Mouse (Mus musculus) heart, postnatal 25 days (tissue): ENCODE measurements around the gene Eif2s1. TPM values are rescaled to one million over a fixed set of nuclear protein-coding genes. Genes with fewer than 3 reads are reported as not detected.
"Not testable (repeated sequence)": the region's sequence is repeated elsewhere in the genome, so short reads cannot be mapped to it uniquely, and the experiment has no call there.

Experiments used
- DNase-seq: peaks from one replicate; pipeline ENCODE4 v3.0.0; 2022; ENCODE audit warnings: low spot score
- intact Hi-C: fragments of 180-260 bp; cut with DNase I; formaldehyde crosslinking; loops from one replicate; pipeline ENCODE4 v1.15.1; 2025
- total RNA-seq, 2 experiments: library from RNA; stranded (reverse); gene quantifications; 2 replicates each; pipeline ENCODE4 v1.2.3; 2021

Eif2s1 gene
- total RNA-seq, 2 experiments from 2014 or later = 52.2 to 56.2 TPM

DNA sequence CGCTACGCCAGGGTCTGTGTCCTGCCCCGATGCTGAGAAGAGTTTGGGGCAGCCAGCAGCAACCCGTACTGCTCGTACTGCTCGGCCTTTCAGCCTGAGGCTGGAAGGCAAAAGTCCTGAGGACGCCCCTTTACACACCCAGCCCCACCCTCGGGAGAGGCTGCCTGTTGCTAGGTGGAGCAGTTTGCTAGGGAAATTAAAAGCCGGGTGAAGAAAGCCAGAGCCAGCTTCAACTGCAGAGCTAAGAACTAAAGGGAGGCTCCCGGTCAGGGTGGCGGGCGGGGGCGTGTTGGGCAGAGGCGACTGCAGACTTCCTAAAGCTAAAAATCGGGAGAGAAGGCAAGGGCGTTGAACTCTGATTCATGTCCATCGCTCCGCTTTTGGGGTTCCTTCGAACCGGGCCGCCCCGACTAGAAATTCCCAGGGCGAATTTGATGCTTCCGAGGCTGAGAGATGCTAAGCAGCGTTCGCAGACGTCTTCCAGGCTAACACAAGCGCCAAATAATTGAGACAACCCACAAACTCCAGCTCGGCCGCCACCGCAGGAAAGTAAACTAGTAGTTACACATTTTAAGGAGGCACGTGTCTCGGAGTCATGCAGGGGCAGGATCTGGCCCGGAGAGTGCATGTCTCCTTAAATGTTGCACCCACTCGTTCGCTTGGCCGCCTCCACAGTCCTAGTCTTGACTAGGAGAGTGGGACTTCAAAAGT, 50.2 kb downstream of the Eif2s1 start:
- DNase-seq = peak; percentile 23
- intact Hi-C loops = no loop called here

DNA sequence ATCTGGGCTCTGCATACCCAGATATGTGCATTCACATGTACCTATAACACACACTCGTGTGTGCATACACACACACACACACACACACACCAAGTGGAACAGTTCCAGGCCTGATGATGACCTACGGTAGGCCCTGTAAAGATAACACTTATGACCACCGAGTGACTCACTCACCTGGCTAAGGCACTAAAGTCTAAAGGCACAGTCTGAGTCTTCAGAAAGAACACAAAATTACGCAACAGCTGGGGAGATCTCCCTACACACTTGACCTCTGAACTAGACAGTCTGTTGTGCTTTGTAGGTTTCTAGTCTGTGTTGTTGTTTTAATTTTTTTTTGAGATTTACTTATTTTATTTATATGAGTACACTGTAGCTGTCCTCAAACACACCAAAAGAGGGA, 52.8 kb downstream of the Eif2s1 start:
- intact Hi-C loops = no loop called here
- DNase-seq = no peak

DNA sequence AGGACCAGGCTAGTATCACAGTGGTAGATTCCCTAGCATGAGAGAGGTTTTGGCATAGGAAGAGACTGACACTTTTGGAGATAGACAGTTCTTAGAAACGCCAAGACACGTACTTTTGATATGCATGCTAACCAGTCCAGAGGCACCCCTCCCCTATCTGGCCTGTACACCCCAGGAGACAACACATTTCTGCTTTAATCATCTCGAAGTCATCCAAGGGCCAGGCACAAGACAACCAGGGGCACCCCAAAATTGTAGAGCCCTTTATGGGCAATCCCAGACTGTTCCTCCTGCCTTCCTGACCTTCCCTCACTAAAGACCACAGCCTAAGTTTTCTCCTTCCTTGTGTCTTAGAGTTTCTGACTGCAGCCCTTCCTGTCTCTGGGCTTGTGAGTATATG, 53.9 kb downstream of the Eif2s1 start:
- DNase-seq = no peak
- intact Hi-C loops = no loop called here

DNA sequence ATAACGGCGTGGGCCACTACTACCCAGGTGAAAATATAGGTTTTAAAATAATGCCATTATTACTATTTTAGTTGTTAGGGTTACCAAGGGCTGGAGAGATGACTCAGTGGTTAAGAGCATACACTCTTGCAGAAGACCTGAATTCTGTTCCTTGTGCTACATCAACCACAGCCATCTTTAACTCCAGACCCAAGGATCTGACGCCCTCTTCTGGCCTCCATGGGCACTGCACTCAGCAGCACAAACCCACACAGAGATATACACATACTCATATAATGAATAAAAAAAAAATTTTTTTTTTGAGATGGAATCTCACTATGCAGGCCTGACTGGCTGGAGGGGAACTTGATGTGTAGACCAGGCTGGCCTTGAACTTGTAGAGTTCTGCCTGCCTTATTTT, 54.7 kb downstream of the Eif2s1 start:
- DNase-seq = no peak
- intact Hi-C loops = no loop called here

DNA sequence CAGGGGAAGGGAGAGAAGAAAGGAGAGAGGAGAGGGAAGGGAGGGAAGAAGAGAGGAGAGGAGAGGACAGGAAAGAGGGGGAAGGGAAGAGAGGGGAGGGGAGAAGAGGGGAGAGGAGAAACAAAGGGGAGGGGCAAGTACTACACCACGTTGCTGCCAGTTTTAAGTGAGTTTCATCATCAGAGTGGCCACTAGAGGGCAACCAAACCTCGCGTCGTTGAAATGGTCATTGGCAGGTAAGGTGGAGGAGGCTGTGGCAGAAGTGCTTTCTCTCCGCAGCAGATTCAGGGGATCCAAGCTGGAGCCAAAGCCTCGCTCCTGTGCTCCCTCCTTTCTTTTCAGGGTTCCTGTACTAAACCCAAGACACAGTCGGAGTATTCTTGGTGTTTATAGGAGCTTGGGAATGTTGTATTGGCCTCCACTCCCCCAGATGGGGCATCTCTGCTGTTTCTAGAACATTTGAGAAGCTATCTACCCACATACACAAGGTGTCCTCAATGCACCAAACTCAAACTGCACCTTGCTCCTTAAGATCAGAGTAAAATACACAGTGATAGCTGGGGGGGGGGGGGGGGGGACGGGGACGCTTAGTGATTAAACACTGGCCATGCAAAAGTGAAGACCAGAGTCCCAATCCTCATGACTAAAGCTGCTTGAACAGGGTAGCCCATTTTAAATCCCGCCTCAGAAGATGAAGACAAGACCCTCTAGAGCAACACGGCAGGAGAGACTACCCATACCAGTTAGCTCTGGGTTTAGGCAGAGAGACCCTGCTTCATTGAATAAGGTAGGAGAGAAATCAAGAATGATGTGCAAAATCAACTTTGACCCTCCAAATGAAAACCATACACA, 56.8 kb downstream of the Eif2s1 start:
- peak; percentile 40 for DNase-seq
- intact Hi-C loops = loop anchor here (1.0 kb wide), 1 partner anchor 179 kb away; no protein-coding TSS in a partner anchor

DNA sequence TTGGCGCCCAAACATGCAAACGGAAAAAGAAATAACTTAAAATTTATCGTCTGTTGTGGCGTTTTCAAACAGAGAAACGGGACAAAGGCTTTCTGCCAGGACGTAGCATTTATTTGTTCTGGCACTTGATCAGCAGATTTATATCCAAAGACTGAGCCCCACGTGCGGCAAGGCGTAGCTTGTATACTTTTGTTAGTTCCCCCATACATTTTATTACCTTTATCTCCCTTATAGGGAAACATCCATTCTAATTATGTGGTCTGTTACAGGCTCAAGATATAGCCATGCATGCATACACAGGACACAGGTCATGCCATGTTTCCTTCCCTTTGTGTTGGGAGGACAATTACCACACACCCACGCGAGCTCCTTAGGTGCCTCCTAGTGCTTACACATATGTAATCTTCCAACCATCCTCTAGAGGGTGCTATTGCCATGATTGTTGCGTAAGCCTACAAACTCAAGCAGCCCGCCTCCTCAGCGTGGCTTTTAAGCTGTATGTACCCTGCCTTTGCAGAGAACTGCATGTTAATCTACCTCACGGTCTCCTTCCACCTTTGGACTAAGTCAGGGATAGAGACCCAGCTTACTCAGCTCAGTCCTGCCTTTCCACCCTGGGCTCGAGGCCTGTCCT, 57.6 kb downstream of the Eif2s1 start:
- intact Hi-C loops = no loop called here
- DNase-seq = no peak

DNA sequence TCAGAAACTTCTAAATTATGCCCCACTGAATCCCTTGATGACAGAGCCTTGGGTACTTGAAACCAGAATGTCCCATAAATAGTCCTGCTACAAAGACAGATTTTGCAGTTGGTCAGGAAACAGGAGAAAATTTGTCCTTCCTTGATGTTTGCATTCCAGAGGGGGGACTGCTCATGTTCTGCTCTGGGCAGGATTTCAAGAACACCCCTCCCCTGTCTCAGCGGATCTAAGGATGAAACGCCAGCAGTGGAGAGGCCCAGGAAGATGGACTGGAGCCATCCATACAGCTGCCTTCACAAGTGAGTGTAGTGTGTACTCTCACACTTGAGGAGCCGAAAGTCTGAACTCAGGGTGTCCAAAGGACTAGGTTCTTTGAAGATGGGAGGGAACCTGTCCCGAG, 59.8 kb downstream of the Eif2s1 start:
- no peak for DNase-seq
- intact Hi-C loops = loop anchor here (2.0 kb wide), 1 partner anchor 101 kb away; no protein-coding TSS in a partner anchor

DNA sequence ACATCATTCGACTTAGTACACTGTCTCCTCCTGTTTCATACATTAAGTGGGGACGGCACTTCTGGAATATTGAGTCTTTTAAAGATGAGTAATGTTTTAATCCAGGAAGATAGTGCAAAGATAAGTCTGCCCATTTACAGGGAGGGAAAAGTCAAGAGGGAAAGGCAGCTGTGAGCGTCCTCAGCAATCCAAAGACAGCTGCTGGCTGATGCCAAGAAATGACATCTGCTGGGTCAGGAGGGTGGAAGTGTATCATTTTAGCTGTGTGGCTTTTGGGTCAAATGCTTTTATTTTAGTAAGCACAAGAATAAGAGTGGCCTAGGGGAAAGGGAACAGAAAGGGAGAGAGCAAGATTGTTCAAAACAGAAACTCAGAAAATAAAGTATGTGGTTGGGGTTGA, 60.4 kb downstream of the Eif2s1 start:
- intact Hi-C loops = no loop called here
- no peak for DNase-seq

DNA sequence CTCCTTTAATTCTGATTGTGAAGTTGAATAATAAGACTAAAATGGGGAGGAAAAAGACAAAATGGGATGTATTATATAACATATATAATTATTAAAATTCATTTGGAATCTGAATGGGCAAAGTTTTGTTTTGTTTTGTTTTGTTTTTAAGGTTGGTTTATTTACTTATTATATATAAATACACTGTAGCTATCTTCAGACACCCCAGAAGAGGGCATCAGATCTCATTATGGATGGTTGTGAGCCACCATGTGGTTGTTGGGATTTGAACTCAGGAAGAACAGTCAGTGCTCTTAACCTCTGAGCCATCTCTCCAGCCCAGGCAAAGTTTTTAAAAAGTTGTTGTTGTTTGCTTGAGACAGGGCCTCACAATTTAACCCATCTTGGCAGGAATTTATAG, 61.4 kb downstream of the Eif2s1 start:
- intact Hi-C loops, DNase-seq: not testable (repeated sequence)

DNA sequence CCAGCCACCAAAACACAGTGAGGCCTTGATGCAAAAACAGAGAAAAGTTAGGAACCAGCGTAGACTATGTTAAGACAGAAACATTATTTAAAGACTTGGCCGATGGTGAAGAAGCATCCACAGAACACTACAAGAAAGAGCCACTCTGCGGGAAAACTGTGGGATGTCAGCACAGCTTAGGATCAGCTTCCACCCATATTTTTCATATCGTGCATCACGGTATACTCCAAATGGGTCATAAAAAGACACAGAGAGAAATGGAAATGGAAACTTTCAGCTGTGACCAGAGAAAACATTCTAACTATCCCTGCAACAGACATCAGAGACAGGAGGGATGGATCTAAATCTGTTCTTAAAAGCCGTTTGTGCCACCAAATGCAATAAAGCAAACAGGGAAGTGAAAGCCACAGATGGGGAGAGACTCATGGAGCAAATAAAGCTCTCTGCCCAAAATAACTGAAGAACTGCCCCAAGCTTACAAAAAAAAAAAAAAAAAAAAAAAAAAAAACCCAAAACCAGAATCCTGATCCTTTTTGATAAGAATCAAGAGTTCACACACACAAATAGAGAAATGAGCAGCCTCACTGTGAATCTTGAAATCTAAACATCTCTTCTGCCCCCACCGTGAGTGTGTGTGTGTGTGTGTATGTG, 62.0 kb downstream of the Eif2s1 start:
- intact Hi-C loops = no loop called here
- no peak for DNase-seq

DNA sequence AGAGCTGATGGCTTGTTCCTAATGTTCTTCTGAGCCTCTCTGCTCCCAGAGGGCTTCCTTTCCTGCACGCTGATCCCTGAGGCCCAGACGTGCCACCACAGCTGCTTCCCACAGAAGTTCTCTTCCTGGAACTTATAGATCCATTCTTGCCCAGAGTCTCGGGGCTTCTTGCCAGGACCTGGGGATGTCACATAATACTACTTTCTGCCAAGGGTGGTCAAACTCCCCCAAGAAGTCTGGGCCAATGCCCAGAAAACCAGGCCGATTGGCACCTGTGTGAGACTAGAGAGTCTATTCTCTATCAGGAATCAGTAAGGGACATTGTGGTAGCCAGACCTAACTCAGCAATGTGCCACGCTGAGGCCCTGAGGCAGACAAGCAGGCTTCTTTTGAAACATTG, 65.7 kb downstream of the Eif2s1 start:
- intact Hi-C loops = no loop called here
- no peak for DNase-seq

DNA sequence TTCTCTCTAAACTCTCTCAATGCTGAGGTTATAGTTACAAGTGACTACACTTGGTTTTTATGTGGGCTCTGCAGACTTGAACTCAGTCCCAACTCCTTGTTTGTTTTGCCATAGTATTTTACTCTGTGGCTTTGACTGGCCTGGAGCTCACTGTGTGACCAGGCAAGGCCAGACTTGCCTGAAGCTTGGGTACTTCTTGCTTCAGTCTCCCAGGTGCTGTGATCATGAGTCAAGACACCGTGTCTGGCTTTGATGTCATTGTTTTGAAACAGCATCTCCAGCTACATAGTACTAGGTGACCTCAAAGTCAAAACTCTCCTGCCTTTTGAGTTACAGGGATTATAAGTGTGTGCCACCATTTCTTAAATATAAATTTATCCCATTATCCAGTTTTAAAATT, 68.3 kb downstream of the Eif2s1 start:
- DNase-seq = no peak
- intact Hi-C loops = no loop called here

DNA sequence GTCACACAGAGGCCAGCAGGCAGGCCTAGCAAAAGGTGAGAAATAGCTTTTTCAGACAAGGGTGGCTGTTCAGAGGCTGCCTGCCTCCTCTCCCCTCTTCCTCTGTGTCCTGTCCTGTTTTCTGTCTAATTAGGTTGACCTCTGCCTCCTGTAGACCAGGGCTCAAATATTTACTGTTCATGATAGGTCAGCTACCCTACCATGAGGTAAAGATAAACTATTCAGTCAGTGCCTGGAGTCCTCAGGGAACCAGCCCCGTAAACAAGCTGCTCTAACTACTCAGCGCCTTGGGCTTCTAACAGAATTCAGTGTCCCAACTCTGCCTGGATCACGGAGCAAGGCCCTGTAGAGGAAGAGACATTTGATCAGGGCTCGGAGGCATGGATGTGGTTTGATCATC, 74.9 kb downstream of the Eif2s1 start:
- no peak for DNase-seq
- intact Hi-C loops = no loop called here

Other genes with a start within 250 kb of the Eif2s1 start
- gene Fam71d, start 170.3 kb upstream of the Eif2s1 start, total RNA-seq = not detected
- 10 to 100 TPM; 14.1 to 17.1 TPM for gene Mpp5, start 112.9 kb upstream of the Eif2s1 start, total RNA-seq
- 10 to 100 TPM; 81.9 to 83.8 TPM for gene Atp6v1d, start 181 bp upstream of the Eif2s1 start, total RNA-seq
- gene Plek2, start 45.1 kb downstream of the Eif2s1 start, total RNA-seq = under 1 TPM; 0.28 to 0.47 TPM
- 1 to 10 TPM; 3.8 to 5.0 TPM for gene Tmem229b, start 145.8 kb downstream of the Eif2s1 start, total RNA-seq
- 1 to 10 TPM; 2.6 to 3.6 TPM for gene Plekhh1, start 167.3 kb downstream of the Eif2s1 start, total RNA-seq
- gene Pigh, start 227.8 kb downstream of the Eif2s1 start, total RNA-seq = 1 to 10 TPM; 3.8 to 4.0 TPM